Mouse (Mus musculus) adrenal gland, adult 2 months (tissue): ENCODE results near the gene Gm39566. TPM values are rescaled to one million over a fixed set of nuclear protein-coding genes. Genes with fewer than 3 reads are reported as not detected.

Experiments
- polyA plus RNA-seq: library from polyadenylated mRNA; depleted of rRNA; stranded (reverse); fragments of >200 nt; gene quantifications from 2 replicates; pipeline ENCODE4 v1.2.3, GENCODE M21; 2012; rRNA removed
- total RNA-seq, 2 experiments: library from RNA; stranded (reverse); gene quantifications; 2 replicates each; pipeline ENCODE4 v1.2.3; 2021

The Gm39566 gene
- total and polyA plus RNA-seq, 3 experiments, result not detected

Other genes with a start within 250 kb of the Gm39566 start
Only the 30 nearest of the 44 such genes appear.
- gene Sox15, start 160.0 kb downstream of the Gm39566 start, total RNA-seq, result not detected
- gene Sox15, start 160.0 kb downstream of the Gm39566 start, polyA plus RNA-seq, result 0.24 TPM in 1 of 2 replicates, not detected in the other
- 100 to 1,000 TPM; 109 to 127 TPM for gene Mpdu1, start 152.7 kb downstream of the Gm39566 start, total RNA-seq
- 179 and 196 TPM in 2 replicates for gene Mpdu1, start 152.7 kb downstream of the Gm39566 start, polyA plus RNA-seq
- 10 to 100 TPM; 16.8 to 53.0 TPM for gene Cd68, start 149.1 kb downstream of the Gm39566 start, total RNA-seq
- gene Cd68, start 149.1 kb downstream of the Gm39566 start, polyA plus RNA-seq, result 24.5 and 36.9 TPM in 2 replicates
- 100 to 1,000 TPM; 509 to 543 TPM for gene Eif4a1, start 142.9 kb downstream of the Gm39566 start, total RNA-seq
- 85.0 and 144 TPM in 2 replicates for gene Eif4a1, start 142.9 kb downstream of the Gm39566 start, polyA plus RNA-seq
- gene Senp3, start 133.2 kb downstream of the Gm39566 start, total RNA-seq, result 10 to 100 TPM; 65.5 to 75.5 TPM
- 34.3 and 37.5 TPM in 2 replicates for gene Senp3, start 133.2 kb downstream of the Gm39566 start, polyA plus RNA-seq
- 1 to 10 TPM; 1.6 to 2.4 TPM for gene Tnfsf13, start 129.5 kb downstream of the Gm39566 start, total RNA-seq
- 2.2 and 2.4 TPM in 2 replicates for gene Tnfsf13, start 129.5 kb downstream of the Gm39566 start, polyA plus RNA-seq
- 10 to 100 TPM; 19.8 to 37.1 TPM for gene Tnfsf12, start 119.4 kb downstream of the Gm39566 start, total RNA-seq
- gene Tnfsf12, start 119.4 kb downstream of the Gm39566 start, polyA plus RNA-seq, result 44.7 and 57.4 TPM in 2 replicates
- gene Tnfsfm13, start 119.2 kb downstream of the Gm39566 start, total RNA-seq, result 1 to 10 TPM; 3.1 to 7.0 TPM
- 12.7 and 18.9 TPM in 2 replicates for gene Tnfsfm13, start 119.2 kb downstream of the Gm39566 start, polyA plus RNA-seq
- 10 to 100 TPM; 71.4 to 77.9 TPM for gene Polr2a, start 56.7 kb downstream of the Gm39566 start, total RNA-seq
- gene Polr2a, start 56.7 kb downstream of the Gm39566 start, polyA plus RNA-seq, result 20.6 and 38.3 TPM in 2 replicates
- not detected for gene Slc35g3, start 53.3 kb downstream of the Gm39566 start, total RNA-seq
- not detected in 2 replicates for gene Slc35g3, start 53.3 kb downstream of the Gm39566 start, polyA plus RNA-seq
- 10 to 100 TPM; 47.3 to 74.8 TPM for gene Zbtb4, start 49.4 kb downstream of the Gm39566 start, total RNA-seq
- 66.0 and 73.6 TPM in 2 replicates for gene Zbtb4, start 49.4 kb downstream of the Gm39566 start, polyA plus RNA-seq
- gene Chrnb1, start 19.4 kb downstream of the Gm39566 start, total RNA-seq, result 1 to 10 TPM; 1.7 to 3.1 TPM
- gene Chrnb1, start 19.4 kb downstream of the Gm39566 start, polyA plus RNA-seq, result 2.7 and 3.0 TPM in 2 replicates
- 10 to 100 TPM in 1 of 2 experiments, 1 to 10 TPM in 1; 4.6 to 12.8 TPM for gene Fgf11, start 13.4 kb downstream of the Gm39566 start, total RNA-seq
- 6.0 and 13.4 TPM in 2 replicates for gene Fgf11, start 13.4 kb downstream of the Gm39566 start, polyA plus RNA-seq
- gene Tmem102, start 9.7 kb downstream of the Gm39566 start, total RNA-seq, result 1 to 10 TPM in 1 of 2 experiments, under 1 TPM in 1; 0.23 to 1.1 TPM
- 0.81 and 0.94 TPM in 2 replicates for gene Tmem102, start 9.7 kb downstream of the Gm39566 start, polyA plus RNA-seq
- gene Spem2, start 3.2 kb upstream of the Gm39566 start, total RNA-seq, result not detected
- gene Spem2, start 3.2 kb upstream of the Gm39566 start, polyA plus RNA-seq, result 0.09 TPM in 1 of 2 replicates, not detected in the other
- not detected for gene Spem1, start 6.9 kb upstream of the Gm39566 start, total RNA-seq
- not detected in 2 replicates for gene Spem1, start 6.9 kb upstream of the Gm39566 start, polyA plus RNA-seq
- gene Nlgn2, start 22.5 kb upstream of the Gm39566 start, total RNA-seq, result 10 to 100 TPM; 14.6 to 21.8 TPM
- 55.0 and 58.6 TPM in 2 replicates for gene Nlgn2, start 22.5 kb upstream of the Gm39566 start, polyA plus RNA-seq
- gene Tmem256, start 23.2 kb upstream of the Gm39566 start, total RNA-seq, result 100 to 1,000 TPM; 139 to 173 TPM
- gene Tmem256, start 23.2 kb upstream of the Gm39566 start, polyA plus RNA-seq, result 116 and 160 TPM in 2 replicates
- 10 to 100 TPM; 50.8 to 53.5 TPM for gene Plscr3, start 31.1 kb upstream of the Gm39566 start, total RNA-seq
- gene Plscr3, start 31.1 kb upstream of the Gm39566 start, polyA plus RNA-seq, result 224 and 230 TPM in 2 replicates
- under 1 TPM in 1 of 2 experiments, not detected in 1; 0.38 TPM for gene Tnk1, start 43.4 kb upstream of the Gm39566 start, total RNA-seq
- 0.17 and 0.91 TPM in 2 replicates for gene Tnk1, start 43.4 kb upstream of the Gm39566 start, polyA plus RNA-seq
- not detected for gene Tmem95, start 62.7 kb upstream of the Gm39566 start, total RNA-seq
- not detected in 2 replicates for gene Tmem95, start 62.7 kb upstream of the Gm39566 start, polyA plus RNA-seq
- gene Kctd11, start 66.1 kb upstream of the Gm39566 start, total RNA-seq, result 1 to 10 TPM; 3.2 to 5.7 TPM
- 4.1 and 4.9 TPM in 2 replicates for gene Kctd11, start 66.1 kb upstream of the Gm39566 start, polyA plus RNA-seq
- gene Acap1, start 80.2 kb upstream of the Gm39566 start, total RNA-seq, result under 1 TPM; 0.46 to 0.69 TPM
- gene Acap1, start 80.2 kb upstream of the Gm39566 start, polyA plus RNA-seq, result 0.71 and 1.0 TPM in 2 replicates
- gene 2810408A11Rik, start 85.7 kb upstream of the Gm39566 start, total RNA-seq, result under 1 TPM; 0.66 to 0.86 TPM
- gene 2810408A11Rik, start 85.7 kb upstream of the Gm39566 start, polyA plus RNA-seq, result 0.18 and 0.74 TPM in 2 replicates
- gene Neurl4, start 85.8 kb upstream of the Gm39566 start, total RNA-seq, result 10 to 100 TPM; 40.6 to 44.2 TPM
- gene Neurl4, start 85.8 kb upstream of the Gm39566 start, polyA plus RNA-seq, result 38.6 and 47.6 TPM in 2 replicates
- 10 to 100 TPM; 44.7 to 61.8 TPM for gene Gps2, start 98.6 kb upstream of the Gm39566 start, total RNA-seq
- gene Gps2, start 98.6 kb upstream of the Gm39566 start, polyA plus RNA-seq, result 130 and 148 TPM in 2 replicates
- gene Eif5a, start 106.7 kb upstream of the Gm39566 start, total RNA-seq, result 100 to 1,000 TPM; 572 to 622 TPM
- 180 and 225 TPM in 2 replicates for gene Eif5a, start 106.7 kb upstream of the Gm39566 start, polyA plus RNA-seq
- 10 to 100 TPM; 12.9 to 20.0 TPM for gene Ybx2, start 120.5 kb upstream of the Gm39566 start, total RNA-seq
- 21.8 and 41.4 TPM in 2 replicates for gene Ybx2, start 120.5 kb upstream of the Gm39566 start, polyA plus RNA-seq
- 100 to 1,000 TPM in 1 of 2 experiments, 10 to 100 TPM in 1; 84.2 to 119 TPM for gene Slc2a4, start 132.9 kb upstream of the Gm39566 start, total RNA-seq
- 138 and 142 TPM in 2 replicates for gene Slc2a4, start 132.9 kb upstream of the Gm39566 start, polyA plus RNA-seq
- under 1 TPM in 1 of 2 experiments, not detected in 1; 0.78 TPM for gene Cldn7, start 149.5 kb upstream of the Gm39566 start, total RNA-seq
- 0.11 and 0.32 TPM in 2 replicates for gene Cldn7, start 149.5 kb upstream of the Gm39566 start, polyA plus RNA-seq